Mouse (Mus musculus) hindbrain, embryonic 11.5 days (tissue): Measurements from ENCODE around the gene Fgfr1op2. TPM values are rescaled to one million over a fixed set of nuclear protein-coding genes. Genes with fewer than 3 reads are reported as not detected.

ENCODE experiments used
- ATAC-seq: fragments of 200-750 bp; cut with Nextera tagmentation; 2 replicates; pipeline ENCODE4 v1.8.0; 2017; ENCODE audit warnings: mild to moderate bottlenecking, moderate TSS enrichment, moderate library complexity; ENCODE audit not compliant: low FRiP score
- DNase-seq: peaks from one replicate; pipeline ENCODE4 v3.0.0-alpha.2; 2015; ENCODE audit warnings: low spot score
- H3K27ac ChIP-seq: fragments of 300-500 bp; sonication (generic); 2 replicates; pipeline ENCODE4 v1.5.1; 2014; ENCODE audit warnings: mild to moderate bottlenecking, low read depth, low read length
- H3K27me3 ChIP-seq: fragments of 300-500 bp; sonication (generic); 2 replicates; pipeline ENCODE4 v1.6.1; 2014; ENCODE audit warnings: mild to moderate bottlenecking, low read length, moderate library complexity, mixed read lengths; ENCODE audit not compliant: control insufficient read depth, insufficient read depth
- H3K36me3 ChIP-seq: fragments of 300-500 bp; sonication (generic); 2 replicates; pipeline ENCODE4 v1.6.1; 2014; ENCODE audit warnings: mild to moderate bottlenecking, low read length, moderate library complexity, mixed read lengths; ENCODE audit not compliant: control insufficient read depth, insufficient read depth
- H3K4me1 ChIP-seq: fragments of 300-500 bp; sonication (generic); replicated peaks from 2 replicates; pipeline ENCODE4 v1.6.1; 2014; ENCODE audit warnings: low read length, mixed read lengths; ENCODE audit not compliant: control insufficient read depth, insufficient read depth
- H3K4me2 ChIP-seq: fragments of 300-500 bp; sonication (generic); replicated peaks from 2 replicates; pipeline ENCODE4 v1.6.1; 2014; ENCODE audit warnings: mild to moderate bottlenecking, low read depth, low read length
- H3K4me3 ChIP-seq: fragments of 300-500 bp; sonication (generic); 2 replicates; pipeline ENCODE4 v1.5.1; 2014; ENCODE audit warnings: low read depth, low read length
- H3K9ac ChIP-seq: fragments of 300-500 bp; sonication (generic); 2 replicates; pipeline ENCODE4 v1.6.1; 2014; ENCODE audit warnings: low read depth, low read length
- H3K9me3 ChIP-seq: fragments of 300-500 bp; sonication (generic); 2 replicates; pipeline ENCODE4 v1.6.1; 2016; ENCODE audit warnings: low read length; ENCODE audit not compliant: control insufficient read depth
- WGBS: fragments of 180-500 bp; shearing (Covaris S2); extraction: QIAGEN DNeasy Blood & Tissue Kit; methylation state at CpG from one replicate; pipeline ENCODE4 v1.1.7; 2014; 5-methylcytosine and 5-hydroxymethylcytosine counted together
- polyA plus RNA-seq: library from polyadenylated mRNA; unstranded; fragments of >200 nt; fragmentation: Nextera tagmentation; extraction: Ambion mirVana; gene quantifications from 2 replicates; pipeline ENCODE4 v1.2.1, GENCODE M21; 2014

Fgfr1op2 gene
- polyA plus RNA-seq, 1 experiment from 2014 or later = 85.1 TPM

GRCm38 (mm10) chr6:146633097-146633496 lies 56.1 kb downstream of the Fgfr1op2 start:
- H3K27me3 ChIP-seq = no peaks in the 10 kb centered on the region
- DNase-seq (peak; percentile 33), ATAC-seq (no peak)
- no peaks in the 10 kb centered on the region for H3K9me3 ChIP-seq
- H3K4me3 ChIP-seq = no peak overlapping the region; the same call in 1 of the 2 replicates
- WGBS = 48% methylated on average over 8 of the region's 8 CpGs
- H3K36me3 ChIP-seq = no peaks in the 10 kb centered on the region
- H3K4me2 ChIP-seq = peak overlapping the region; percentile 63; the same call in 1 of the 2 replicates
- no peak overlapping the region for H3K9ac ChIP-seq
- no peak overlapping the region for H3K27ac ChIP-seq
- H3K4me1 ChIP-seq = no peaks in the 10 kb centered on the region

DNA sequence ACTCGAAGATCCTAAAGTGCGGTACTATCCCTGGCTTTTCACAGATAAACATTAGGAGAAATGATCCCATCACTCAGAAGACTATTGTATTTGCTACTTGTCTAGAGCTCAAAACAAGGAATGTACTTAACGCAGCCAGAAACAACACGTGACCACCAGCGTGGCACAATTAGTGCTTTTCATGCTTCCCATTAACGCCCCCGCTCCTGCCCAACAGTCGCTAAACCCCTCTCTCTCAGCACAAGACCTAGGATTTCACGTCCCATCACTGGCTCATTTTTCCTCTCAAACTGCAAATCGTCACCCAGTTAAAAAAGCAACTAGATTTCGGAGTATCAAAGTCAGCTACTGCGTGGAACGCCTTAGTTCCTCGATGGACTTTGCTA lies 56.6 kb downstream of the Fgfr1op2 start:
- Histone ChIP-seq H3K4me3 (peak overlapping the region; percentile 67), H3K4me1 (no peaks in the 10 kb centered on the region), H3K4me2 (peak overlapping the region; percentile 63), H3K27ac (no peak overlapping the region), H3K36me3 (no peaks in the 10 kb centered on the region), H3K9ac (peak overlapping the region; percentile 84), H3K9me3 (no peaks in the 10 kb centered on the region), H3K27me3 (no peaks in the 10 kb centered on the region)
- peak; percentile 54 for DNase-seq
- peak; percentile 23; the same call in 1 of the 2 replicates for ATAC-seq
- 14% methylated on average over 14 of the region's 14 CpGs for WGBS

DNA sequence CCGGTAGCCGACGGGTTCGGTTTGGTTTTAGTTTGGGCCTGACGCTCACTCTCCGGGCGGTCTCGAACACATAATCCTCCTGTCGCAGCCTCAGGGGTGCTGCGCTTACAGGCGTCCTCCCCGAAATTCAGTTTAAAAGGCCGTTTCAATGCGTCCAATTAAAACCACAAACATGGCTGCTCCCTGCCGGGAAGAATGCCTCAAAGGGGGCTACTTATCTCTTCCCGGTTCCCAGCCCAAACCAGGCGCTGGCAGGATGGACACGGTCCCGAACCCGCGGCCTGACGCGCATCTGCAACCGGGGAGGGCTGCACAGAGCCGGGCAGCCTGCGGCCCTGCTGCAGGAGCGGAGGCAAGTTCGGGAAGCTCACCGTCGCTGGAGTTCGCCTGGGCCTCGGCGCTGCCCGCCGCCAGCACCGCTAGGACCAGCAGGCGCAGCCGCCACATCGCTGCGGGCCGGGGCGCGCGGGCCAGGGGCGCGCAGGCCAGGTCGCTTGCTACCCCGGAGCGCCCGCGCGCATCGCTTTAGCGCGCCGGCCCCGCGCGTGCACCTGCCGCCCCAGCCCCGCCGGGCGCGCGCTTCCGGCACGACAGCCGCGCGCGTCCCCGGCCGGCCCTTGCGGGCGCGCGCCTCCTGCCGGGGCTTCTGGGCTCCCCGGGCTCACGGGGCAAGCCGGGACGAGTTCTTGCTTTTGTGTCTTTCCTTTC lies 57.2 kb downstream of the Fgfr1op2 start:
- Histone ChIP-seq H3K9ac (peak overlapping the region; percentile 84), H3K27ac (peak overlapping the region; percentile 68), H3K4me2 (peak overlapping the region; percentile 63), H3K4me1 (no peaks in the 10 kb centered on the region), H3K9me3 (no peaks in the 10 kb centered on the region), H3K4me3 (peak overlapping the region; percentile 67), H3K27me3 (no peaks in the 10 kb centered on the region), H3K36me3 (no peaks in the 10 kb centered on the region)
- WGBS = under 1% methylated on average over 51 of the region's 82 CpGs
- peak; percentile 95 for ATAC-seq
- peak; percentile 94 for DNase-seq

DNA sequence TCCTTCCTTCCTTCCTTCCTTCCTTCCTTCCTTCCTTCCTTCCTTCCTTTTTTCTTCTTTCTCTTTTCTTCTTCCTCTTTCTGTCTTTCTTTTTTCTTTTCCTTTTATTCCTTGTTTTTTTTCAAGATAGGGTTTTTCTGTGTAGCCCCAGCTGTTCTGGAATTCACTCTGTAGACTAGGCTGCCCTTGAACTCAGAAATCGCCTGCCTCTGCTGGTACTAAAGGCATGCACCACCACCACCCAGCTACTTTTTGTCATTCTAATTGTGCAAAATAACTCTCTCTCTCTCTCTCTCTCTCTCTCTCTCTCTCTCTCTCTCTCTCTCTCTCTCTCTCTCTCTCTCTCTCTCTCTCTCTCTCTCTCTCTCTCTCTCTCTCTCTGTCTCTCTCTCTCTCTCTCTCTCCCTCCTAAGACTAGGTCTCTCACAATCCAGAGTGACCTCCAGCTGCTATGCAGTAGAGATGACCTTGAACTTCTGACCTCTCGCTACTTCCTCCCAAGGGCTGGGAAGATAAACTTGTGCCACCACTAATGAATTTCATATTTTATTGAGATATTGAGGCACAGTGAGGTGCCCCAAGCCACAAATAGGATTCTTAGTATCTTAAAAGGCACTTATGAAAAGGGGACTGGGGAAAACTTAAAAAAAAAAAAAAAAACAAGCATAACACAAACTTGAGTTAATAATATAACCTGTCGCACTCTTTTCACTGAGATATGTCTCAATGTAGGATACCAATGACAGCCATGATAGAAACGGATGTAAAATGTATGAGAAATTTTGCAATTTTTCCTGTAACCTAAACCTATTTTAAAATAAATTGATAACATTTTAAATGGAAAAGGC lies 58.0 kb downstream of the Fgfr1op2 start:
- H3K4me3 ChIP-seq = peak overlapping the region; percentile 67
- no peak overlapping the region for H3K4me2 ChIP-seq
- no peak overlapping the region for H3K9ac ChIP-seq
- H3K4me1 ChIP-seq = no peaks in the 10 kb centered on the region
- no peak for ATAC-seq
- no peaks in the 10 kb centered on the region for H3K9me3 ChIP-seq
- no peaks in the 10 kb centered on the region for H3K27me3 ChIP-seq
- peak; percentile 25 for DNase-seq
- no peak overlapping the region for H3K27ac ChIP-seq
- no peaks in the 10 kb centered on the region for H3K36me3 ChIP-seq
- WGBS = 64% methylated on average over 4 of the region's 4 CpGs

DNA sequence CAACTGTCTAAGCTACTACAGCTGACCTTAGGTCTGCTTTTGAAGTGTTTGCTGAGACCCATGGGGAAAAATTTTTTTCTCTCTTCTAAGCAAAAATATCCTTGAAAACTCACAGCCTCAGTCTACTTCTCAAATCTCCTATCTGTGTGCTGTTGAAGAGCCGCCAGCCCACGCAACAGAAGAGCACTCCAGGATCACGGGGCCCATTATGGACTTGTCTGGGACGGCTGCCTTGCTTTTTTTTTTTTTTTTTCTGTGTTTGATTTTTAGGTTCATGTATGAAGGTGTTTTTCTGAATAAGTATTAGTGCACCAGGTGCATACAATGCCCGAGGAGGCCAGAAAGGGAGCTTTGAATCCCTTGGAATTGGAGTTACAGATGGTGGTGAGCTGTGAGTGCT lies 59.5 kb downstream of the Fgfr1op2 start:
- no peak overlapping the region for H3K4me3 ChIP-seq
- H3K27ac ChIP-seq = no peak overlapping the region
- ATAC-seq = no peak
- WGBS = 88% methylated on average over 5 of the region's 5 CpGs
- H3K27me3 ChIP-seq = no peaks in the 10 kb centered on the region
- no peak overlapping the region for H3K9ac ChIP-seq
- no peak overlapping the region for H3K4me2 ChIP-seq
- no peaks in the 10 kb centered on the region for H3K4me1 ChIP-seq
- H3K36me3 ChIP-seq = no peaks in the 10 kb centered on the region
- DNase-seq = no peak
- H3K9me3 ChIP-seq = no peaks in the 10 kb centered on the region

DNA sequence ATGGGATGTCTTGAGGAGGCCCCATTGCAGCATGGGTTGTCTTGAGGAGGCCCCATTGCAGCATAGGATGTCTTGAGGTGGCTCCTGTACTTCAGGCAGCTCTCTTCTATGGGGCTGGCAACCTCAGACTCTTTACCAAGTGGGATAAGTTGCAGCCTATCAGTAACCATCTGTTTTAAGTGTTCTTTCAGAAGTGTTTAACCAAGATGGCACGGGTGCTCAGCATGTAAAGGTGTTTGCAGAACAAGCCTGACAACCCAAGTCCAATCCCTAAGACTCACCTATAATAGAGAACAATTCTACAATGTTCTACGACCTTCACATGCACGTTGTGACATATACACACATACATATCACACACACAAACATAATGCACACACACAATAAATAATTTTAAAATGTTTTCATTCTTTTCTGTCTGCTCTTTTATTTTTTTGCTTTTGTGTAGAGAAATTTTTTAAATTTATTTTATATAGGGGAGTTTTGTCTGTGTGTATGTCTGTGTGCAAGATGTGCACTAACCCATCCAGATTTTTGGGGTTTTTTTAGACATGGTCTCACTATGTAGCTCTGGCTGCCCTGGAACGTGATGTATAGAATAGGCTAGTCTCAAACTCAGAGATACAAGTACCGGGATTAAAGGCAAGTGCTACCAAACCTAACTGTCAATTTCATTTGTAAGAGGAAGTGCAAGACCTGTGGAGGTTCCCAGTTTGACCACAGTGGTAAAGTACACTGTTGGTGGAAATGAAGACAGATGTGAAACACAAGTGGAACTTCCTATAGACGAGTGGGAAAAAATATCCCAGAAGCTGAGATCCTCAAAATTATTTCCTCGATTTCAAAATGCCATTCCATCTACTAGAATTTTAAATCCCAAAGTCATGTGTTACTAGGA lies 63.3 kb downstream of the Fgfr1op2 start:
- 91% methylated on average over 7 of the region's 7 CpGs for WGBS
- no peak overlapping the region for H3K4me3 ChIP-seq
- no peak overlapping the region for H3K9ac ChIP-seq
- no peaks in the 10 kb centered on the region for H3K27me3 ChIP-seq
- no peaks in the 10 kb centered on the region for H3K36me3 ChIP-seq
- ATAC-seq = no peak
- H3K9me3 ChIP-seq = no peaks in the 10 kb centered on the region
- H3K27ac ChIP-seq = no peak overlapping the region
- H3K4me1 ChIP-seq = peaks cover 4% of the 10 kb centered on the region; the same call in 1 of the 2 replicates
- no peak overlapping the region for H3K4me2 ChIP-seq
- DNase-seq = no peak

GRCm38 (mm10) chr6:146640991-146641390 lies 64.0 kb downstream of the Fgfr1op2 start:
- DNase-seq = no peak
- Histone ChIP-seq H3K9ac (no peak overlapping the region), H3K36me3 (no peaks in the 10 kb centered on the region), H3K27me3 (no peaks in the 10 kb centered on the region), H3K27ac (no peak overlapping the region), H3K9me3 (no peaks in the 10 kb centered on the region), H3K4me1 (peaks cover 4% of the 10 kb centered on the region; the same call in 1 of the 2 replicates), H3K4me3 (no peak overlapping the region), H3K4me2 (no peak overlapping the region)
- ATAC-seq = no peak
- WGBS = 88% methylated on average over 6 of the region's 6 CpGs

DNA sequence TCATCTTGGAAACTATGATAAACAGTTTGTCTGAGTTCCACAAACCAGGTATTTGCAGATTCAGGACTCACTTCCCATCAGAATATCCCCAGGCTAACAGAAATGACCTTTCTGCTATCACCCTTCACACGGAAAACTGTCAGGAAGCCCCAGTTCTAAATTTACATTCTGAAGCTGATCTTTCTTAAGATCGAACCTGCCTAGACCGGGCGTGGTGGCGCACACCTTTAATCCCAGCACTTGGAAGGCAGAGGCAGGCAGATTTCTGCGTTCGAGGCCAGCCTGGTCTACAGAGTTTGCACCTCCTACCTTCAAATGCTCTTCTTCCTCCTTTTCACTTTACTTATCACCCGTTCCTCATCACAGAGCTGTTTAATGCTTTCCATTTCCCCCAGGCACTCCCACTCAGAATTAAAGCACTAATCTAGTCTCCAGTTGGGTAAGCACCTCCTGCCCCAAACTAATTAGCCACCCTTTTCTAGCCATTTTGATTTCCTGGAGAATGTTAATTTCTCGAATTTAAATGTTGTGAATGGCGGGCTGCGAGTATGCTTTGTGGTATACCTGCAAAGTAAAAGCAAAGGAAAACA lies 64.7 kb downstream of the Fgfr1op2 start:
- H3K36me3 ChIP-seq = no peaks in the 10 kb centered on the region
- DNase-seq (no peak), ATAC-seq (peak; percentile 28; the same call in 1 of the 2 replicates)
- peak overlapping the region; percentile 76 for H3K4me3 ChIP-seq
- no peak overlapping the region for H3K27ac ChIP-seq
- no peaks in the 10 kb centered on the region for H3K9me3 ChIP-seq
- no peaks in the 10 kb centered on the region for H3K27me3 ChIP-seq
- H3K4me2 ChIP-seq = peak overlapping the region; percentile 41
- peaks cover 4% of the 10 kb centered on the region; the same call in 1 of the 2 replicates for H3K4me1 ChIP-seq
- H3K9ac ChIP-seq = 0 out of 2 replicates have a peak overlapping the region, but pooled peaks have one; percentile 34
- 69% methylated on average over 11 of the region's 11 CpGs for WGBS
